Comparison of ENCODE assay signal across 8 mouse cellular contexts in genomic region chr11:74619201-74619955, GRCm38 (mm10). TPM values are rescaled to one million over a fixed set of nuclear protein-coding genes. Genes with fewer than 3 reads are reported as not detected.
A peak's percentile ranks its signal among the peaks of the same experiment; 100 is the strongest.
DNase-seq lines count a peak whose midpoint lies in the region; ATAC-seq and TF ChIP-seq lines count a peak whose summit lies in the region.

TSS of gene Ccdc92b (plus strand) at chr11:74619605.

- peak within 1 kb of the TSS; percentile 77 for H3K4me2 ChIP-seq in hindbrain, embryonic 15.5 days

- peak; percentile 82 for ATAC-seq in hindbrain, embryonic 15.5 days (ENCODE audit: low FRiP score, low read depth)

- H3K9me3 ChIP-seq in hindbrain, embryonic 15.5 days = no peaks in the 10 kb centered on the region
- H3K9me3 ChIP-seq in megakaryocyte, embryonic 14.5 days = peaks cover 17% of the 10 kb centered on the region

- 0 out of 2 replicates have a peak within 1 kb of the TSS, but pooled peaks have one; percentile 68 for H3K27ac ChIP-seq in hindbrain, embryonic 15.5 days (replicated peaks)
- H3K27ac ChIP-seq in left cerebral cortex, adult 2 months = peak within 1 kb of the TSS; percentile 93

- H3K4me1 ChIP-seq in hindbrain, embryonic 15.5 days (replicated peaks) = peaks cover 11% of the 10 kb centered on the region
- peaks cover 29% of the 10 kb centered on the region for H3K4me1 ChIP-seq in megakaryocyte, embryonic 14.5 days

- no peak; the same call in 1 of the 2 replicates for TF ChIP-seq CTCF in left cerebral cortex, adult 2 months (IDR thresholded peaks at IDR 0.05)

- DNase-seq in ZHBTc4 (ENCODE audit: low read depth, low spot score) = peak; percentile 87
- DNase-seq in cerebellum, postnatal 4 days (ENCODE audit: low spot score in 2 of 2) = peak; percentile 56 to 68
- DNase-seq in gastrocnemius, adult 18-20 months (ENCODE audit: low spot score) = peak; percentile 50
- DNase-seq in left cerebral cortex, adult 2 months (ENCODE audit: extremely low spot score in 1 of 2, low spot score in 2 of 2) = peak; percentile 69 to 73
- DNase-seq in right cerebral cortex, postnatal 10 days (ENCODE audit: low spot score in 2 of 2) = peak; percentile 80 to 81
- peak; percentile 83 for DNase-seq in urinary bladder, postnatal 25 days (ENCODE audit: low spot score)

- peaks cover 6% of the 10 kb centered on the region; the same call in 1 of the 2 replicates for H3K27me3 ChIP-seq in hindbrain, embryonic 15.5 days
- peaks cover 67% of the 10 kb centered on the region for H3K27me3 ChIP-seq in megakaryocyte, embryonic 14.5 days (replicated peaks)

- WGBS in hindbrain, embryonic 15.5 days = 0% methylated on average over 40 of the region's 63 CpGs

- H3K36me3 ChIP-seq in hindbrain, embryonic 15.5 days = no peaks in the 10 kb centered on the region
- H3K36me3 ChIP-seq in megakaryocyte, embryonic 14.5 days (replicated peaks; ENCODE audit: low read length) = no peaks in the 10 kb centered on the region

- H3K4me3 ChIP-seq in hindbrain, embryonic 15.5 days = peak within 1 kb of the TSS; percentile 79
- peak within 1 kb of the TSS; percentile 72 for H3K4me3 ChIP-seq in left cerebral cortex, adult 2 months
- peak within 1 kb of the TSS; percentile 71 for H3K4me3 ChIP-seq in megakaryocyte, embryonic 14.5 days (replicated peaks)

- intact Hi-C loops in left cerebral cortex, adult 2 months (cut with DNase I) = loop anchor here (5.0 kb wide), 1 partner anchor 62 kb away; no protein-coding TSS in a partner anchor

- H3K9ac ChIP-seq in hindbrain, embryonic 15.5 days = peak within 1 kb of the TSS; percentile 84

RNA-seq across cellular contexts. Expression of gene Ccdc92b, which starts in this region (rescaled TPM):
- under 1 TPM; 0.05 TPM for total RNA-seq in gastrocnemius, adult 18-20 months (2021)
- polyA plus RNA-seq in hindbrain, embryonic 15.5 days (2015; fragmentation: Nextera tagmentation; extraction: Ambion mirVana) = 3.5 and 4.0 TPM in 2 replicates
- total RNA-seq in left cerebral cortex, adult 2 months (2021) = 10 to 100 TPM; 29.8 to 31.7 TPM
- polyA plus RNA-seq in megakaryocyte, embryonic 14.5 days (2012; ENCODE audit: insufficient read depth, low replicate concordance) = 0.06 and 0.41 TPM in 2 replicates

Comparison
In these comparisons a context has a peak if more than half of its experiments do, and no peak if none do; other contexts are left out.
1. Peak in every context shown above with its lines: DNase-seq, ATAC-seq, H3K4me3 ChIP-seq and H3K27ac ChIP-seq.
2. RNA of gene Ccdc92b (total RNA-seq): 29.8 to 31.7 TPM in left cerebral cortex, adult 2 months; 0.05 TPM in gastrocnemius, adult 18-20 months; every median in the first group is over 10 times any median in the second.
3. Peak in DNase-seq in gastrocnemius, adult 18-20 months; RNA of the gene not detected or under 1 TPM.